Mouse (Mus musculus) liver, embryonic 14.5 days (tissue): ENCODE measurements around the gene Tnip3.

Experiments used
- CTCF ChIP-seq: IDR thresholded peaks from 2 replicates; pipeline ENCODE4 v1.5.1; 2016; ENCODE audit warnings: antibody characterized with exemption, low read depth, control low read depth
- EP300 ChIP-seq: IDR thresholded peaks from 2 replicates; pipeline ENCODE4 v1.6.1; 2016; ENCODE audit warnings: antibody characterized with exemption, low read depth

DNA sequence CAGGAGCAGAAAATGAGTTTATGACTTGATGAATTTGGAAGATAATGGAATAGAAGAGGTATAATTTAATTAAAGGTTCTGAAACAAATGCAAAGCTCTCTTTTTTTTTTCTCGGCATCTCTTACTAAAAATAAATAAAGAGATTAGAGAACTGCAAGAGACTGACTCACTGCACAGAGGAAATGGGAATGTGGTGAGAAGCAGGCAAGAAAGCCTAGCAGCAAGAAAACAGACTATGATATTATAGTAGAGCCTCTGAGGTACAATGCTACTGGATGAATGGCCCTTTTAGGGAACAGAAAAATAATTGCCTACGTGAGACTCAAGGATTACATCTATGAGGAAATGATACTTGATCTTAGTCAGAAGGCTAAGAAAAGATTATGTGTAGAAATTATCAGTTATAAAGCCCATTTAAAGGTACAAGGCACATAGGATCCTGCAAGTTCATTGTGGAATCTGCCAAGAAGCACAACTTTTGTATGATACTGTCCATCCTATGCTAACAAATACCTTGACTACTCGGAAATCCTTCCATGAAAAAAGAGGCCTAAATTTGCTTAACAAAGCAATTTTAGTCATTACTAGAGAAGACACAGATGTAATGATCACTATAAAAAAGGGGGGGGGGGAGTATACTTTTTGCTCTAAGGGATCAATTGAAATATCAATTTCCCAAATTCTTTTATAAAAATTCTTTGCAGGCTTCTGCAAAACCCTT lies 60.4 kb downstream of the Tnip3 start:
- TF ChIP-seq EP300 (no peak), CTCF (no peak)
